Mouse (Mus musculus) retina, embryonic 14.5 days (tissue): ENCODE data around the gene Eml4.
A peak's percentile ranks its signal among the peaks of the same experiment; 100 is the strongest.

Source experiments
- DNase-seq: peaks from one replicate; pipeline ENCODE4 v3.0.0-alpha.2; 2015; ENCODE audit warnings: low spot score

Gene Eml4

DNA sequence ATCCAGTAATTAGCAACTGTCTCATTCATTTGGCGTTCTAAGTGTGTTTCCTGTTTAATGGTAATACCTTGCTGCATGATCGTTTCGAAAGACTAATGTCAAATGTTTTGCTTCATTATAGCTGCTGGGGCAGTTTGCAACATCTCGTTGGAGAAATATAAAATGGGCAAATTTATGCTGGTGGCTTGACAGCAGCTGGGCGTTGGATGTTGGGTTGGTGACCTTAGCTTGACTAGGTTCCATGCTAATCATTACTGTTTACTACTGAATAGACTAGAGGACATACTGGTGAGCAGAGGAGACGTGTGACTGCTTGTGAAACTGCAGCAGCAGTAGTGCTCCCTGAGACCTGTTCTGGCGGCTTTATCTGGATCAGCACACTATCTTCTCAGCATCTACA is 6.5 kb upstream of the Eml4 start:
- DNase-seq: no peak

DNA sequence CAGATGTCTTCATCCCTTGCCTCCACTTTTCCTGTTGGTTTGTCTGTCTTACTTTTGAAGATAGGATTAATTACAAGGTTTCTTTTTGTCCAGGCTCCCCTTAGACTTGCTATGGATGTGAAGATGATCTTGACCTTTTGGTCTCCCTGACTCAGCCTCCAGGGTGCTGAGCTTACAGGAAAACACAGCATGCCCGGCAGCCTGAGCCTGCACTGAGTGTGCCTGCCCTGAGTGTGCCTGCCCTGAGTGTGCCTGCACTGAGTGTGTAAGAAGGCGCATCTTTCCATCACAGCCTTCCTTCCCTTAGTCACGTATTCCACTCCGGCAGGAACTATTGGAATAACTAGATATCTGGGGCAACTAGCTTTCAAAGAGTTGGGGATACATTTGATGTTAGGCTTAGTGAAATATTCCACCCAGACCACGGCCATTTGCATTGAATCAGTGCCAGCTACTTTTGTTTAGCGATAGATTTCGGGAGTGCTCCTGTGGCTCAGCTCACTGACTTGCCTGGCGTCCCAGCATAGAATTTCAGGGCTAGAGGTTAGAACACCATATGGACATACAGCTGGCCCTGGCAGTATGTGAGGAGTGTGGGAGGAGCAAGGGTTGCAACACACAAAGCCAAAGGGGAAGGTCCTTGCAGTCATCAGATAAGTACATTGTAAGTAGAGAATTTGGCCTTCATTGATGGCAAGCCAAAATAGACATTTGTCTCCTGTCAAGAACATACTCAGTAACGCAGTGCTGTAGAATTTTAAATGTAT is 2.5 kb upstream of the Eml4 start:
- DNase-seq: no peak

DNA sequence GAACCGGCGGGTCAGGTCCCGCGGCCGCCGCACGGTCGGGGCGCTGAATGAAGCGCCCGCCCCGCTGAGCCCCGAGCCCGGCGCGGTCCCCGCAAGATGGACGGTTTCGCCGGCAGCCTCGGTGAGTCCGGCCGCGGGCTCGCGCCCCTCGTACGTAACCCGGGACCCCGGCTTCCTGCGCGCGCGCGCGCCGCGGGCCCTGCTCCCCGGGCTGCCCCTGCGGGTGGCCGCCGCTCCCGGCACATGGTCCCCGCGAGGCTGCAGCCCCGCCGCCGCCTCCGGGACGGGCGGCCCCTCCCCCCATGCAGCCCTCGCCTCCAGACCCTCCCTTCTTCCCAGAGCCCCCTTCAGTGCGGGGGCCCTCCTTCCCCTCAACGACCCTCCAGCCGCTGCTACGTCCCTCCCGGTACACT is 394 bp downstream of the Eml4 start:
- no peak for DNase-seq

DNA sequence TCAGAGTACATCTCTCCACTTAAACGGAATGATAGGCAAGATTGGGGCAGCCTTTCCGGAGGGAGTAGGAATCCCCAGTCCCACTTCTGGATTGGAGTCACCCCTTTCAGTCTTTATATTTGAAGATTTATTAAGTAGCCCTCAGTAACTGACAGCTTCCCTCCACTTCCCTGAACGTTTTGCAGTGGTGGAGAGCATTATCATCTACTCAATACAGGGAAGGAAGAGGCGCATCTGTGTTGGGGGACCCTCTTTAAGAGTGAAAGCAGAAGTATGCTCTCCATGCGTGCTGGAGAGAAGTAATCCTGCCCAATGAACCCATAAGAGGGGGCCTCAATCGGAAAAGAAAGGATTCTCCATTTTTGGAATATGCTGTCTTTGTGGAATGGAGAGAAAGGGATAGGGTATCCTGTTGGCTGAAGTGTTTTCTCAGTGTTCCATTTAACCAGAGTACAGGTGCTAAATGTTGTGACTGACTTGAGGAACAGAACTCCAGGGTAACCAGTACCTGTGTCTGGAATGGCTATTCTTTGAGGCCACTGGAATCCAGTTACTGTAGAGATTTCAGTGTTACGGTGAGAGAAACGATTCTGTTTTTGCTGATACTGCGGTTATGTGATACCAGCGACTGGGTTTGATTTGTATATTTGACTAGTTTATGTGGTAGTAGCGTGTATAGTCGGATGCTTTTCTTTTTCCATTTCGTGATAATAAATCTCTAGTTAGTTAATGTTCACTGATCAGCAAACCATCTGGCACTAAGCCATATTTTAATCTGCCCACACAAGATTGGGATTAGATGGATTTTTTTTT is 1.1 kb downstream of the Eml4 start:
- peak; percentile 37 for DNase-seq

DNA sequence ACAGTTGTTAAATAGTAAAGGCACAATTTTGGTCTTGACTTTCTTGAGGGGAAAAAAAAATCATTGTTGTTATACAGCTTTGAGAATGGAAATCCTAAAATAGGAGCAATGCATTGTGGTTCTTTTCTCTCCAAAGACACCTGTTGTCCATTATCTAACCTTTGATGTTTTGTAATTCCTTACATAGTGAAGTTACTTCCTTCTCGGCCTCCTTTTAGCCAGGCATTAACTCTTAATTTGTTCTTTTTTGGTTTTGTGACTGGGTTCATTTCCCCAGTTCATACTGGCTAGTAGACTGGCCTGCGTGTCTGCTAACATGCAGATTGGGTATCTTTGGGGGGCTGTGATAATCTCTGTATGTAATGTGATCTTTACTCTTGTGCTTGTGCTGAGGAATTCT is 1.7 kb downstream of the Eml4 start:
- DNase-seq: no peak

DNA sequence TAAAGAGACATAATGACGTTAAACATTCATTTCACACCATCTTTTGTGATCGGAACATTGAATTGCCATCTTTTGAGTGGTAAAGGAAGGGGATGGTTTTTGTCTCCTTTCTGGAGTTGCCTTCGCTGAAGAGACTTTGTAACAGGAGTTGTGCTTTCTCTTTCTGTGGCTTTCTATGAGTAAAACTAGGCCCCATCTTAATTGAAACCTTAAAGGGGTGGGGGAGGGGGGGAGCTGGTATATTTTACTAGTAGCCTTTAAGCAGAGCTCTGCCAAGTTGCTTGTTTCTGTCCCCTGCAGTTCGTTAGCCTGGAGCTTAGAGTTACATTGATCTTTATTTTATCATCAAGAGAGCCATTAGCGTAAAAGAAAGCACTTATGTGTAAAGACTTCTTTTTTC is 2.3 kb downstream of the Eml4 start:
- DNase-seq: no peak

DNA sequence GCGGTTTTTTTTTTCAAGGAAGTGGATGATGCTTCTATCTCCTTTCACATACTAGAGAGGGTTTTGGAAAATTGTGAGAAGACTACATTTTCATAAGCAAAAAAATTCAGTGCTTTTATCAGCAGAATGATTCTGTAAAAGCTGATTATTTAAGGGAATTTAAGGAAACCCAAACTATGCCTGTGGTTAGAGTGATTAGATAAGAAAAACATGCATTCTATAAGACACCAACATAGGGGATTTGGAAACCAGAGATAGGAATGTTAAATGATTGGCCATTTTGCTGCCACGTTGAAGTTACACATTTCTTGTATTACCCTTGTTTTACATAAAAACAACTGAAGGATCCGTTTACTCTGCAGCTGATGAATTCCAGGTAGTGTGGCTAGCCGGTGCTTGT is 2.7 kb downstream of the Eml4 start:
- no peak for DNase-seq

DNA sequence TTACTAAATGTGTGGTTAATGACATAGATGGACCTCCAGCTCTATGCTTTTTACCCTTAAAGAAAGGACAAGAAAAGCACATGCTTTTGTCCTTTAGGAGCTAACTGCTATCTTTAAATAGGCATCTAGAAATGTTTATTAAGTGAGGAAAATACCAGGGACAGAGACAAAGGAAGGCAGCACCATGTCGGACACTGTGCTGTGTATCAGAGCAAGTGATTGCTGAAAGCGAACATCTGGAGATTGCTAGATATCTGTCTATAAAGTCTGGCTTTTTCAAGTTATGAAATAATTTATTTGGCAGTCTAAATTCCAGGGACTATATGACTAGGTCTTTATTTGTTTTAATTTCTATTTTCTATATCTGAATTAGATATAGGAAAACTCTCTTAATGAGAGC is 4.8 kb downstream of the Eml4 start:
- no peak for DNase-seq

DNA sequence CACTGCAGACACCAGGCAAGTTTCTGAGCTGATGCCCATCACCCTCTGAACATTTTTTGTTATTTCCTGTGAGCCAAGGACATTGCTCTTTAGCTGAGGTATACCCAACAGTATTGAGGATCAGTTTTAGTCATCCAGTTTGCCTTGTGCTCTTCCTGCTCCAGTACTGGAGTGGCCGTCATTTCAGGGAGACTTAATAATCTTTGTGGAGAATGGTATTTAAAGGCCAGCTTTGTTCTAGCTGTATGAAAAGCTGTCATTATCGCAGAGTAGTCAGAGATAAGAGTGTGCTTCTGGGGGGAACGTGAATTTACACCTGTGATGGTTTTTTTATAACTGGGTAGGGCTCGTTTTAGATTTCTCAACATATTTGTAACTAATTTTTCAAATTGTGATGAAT is 9.2 kb downstream of the Eml4 start:
- no peak for DNase-seq

DNA sequence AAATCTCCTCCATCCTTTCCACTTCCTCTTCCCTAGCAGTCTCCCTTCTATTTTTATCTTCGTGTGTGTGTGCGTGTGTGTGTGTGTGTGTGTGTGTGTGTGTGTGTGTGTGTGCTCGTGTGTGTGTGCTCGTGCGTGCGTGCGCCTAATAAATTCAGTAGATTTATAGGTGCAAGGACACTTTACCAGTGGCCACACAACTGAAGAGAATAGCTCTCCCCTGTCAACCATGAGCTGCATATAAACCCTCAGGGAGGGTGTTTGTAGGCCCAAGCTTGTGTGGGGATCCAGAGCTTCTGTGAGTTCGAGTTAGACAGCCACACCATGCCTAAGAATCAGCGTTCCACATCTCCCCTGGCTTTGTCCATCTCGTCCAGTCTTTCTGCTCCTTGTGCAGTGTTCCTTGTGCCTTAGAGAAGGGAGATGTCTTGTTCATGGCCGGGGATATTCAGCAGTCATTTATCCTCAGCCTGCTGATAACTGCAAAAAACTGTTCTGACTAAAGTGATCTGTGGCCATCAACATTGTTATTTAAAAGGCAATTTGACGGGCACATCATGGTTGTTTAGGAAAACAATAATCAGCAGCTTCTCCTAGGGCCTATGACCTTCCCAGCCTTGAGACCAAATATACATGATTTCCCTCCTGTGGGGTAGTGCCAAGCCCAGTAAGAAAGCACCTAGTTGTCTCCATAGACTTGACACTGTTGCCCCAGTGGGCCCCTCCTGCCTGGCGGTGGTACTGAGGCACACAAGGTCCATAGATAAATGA is 10.2 kb downstream of the Eml4 start:
- DNase-seq: no peak

DNA sequence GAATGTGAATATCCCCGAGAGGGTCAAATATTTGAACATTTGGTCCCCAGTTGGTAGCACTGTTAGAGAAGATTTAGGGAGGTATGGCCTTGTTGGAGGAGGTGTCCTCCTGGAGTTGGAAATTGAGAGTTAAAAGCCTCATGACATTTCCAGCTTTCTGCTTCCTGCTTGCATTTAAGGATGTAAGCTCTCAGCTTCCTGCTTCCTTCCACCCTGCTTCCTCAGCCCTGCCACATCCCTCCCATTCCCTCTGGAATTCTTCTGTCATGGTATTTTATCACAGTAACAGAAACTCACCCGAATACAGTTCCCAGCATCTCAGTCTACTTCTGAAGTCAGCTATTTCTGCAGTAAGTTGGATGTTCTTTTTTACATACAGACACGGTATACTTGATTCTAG is 12.3 kb downstream of the Eml4 start:
- no peak for DNase-seq

DNA sequence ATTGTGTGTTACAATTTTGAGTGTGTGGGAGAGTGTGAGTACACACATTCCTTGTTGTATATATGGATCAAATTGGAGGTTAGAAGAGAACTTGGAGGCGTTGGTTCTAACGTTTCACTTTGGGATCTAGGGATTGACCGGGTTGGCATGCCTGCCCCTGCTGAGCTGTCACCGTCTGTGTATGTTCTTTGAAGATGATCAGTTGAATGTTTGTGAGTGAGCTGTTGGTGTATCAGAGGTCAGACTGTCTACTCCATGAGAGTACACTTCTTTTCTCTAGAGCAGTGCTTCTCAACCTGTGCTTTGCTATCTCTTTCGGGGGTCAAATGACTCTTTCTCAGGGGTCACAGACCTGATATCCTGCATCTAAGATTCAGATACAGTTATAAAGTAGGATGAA is 13.6 kb downstream of the Eml4 start:
- DNase-seq: no peak

DNA sequence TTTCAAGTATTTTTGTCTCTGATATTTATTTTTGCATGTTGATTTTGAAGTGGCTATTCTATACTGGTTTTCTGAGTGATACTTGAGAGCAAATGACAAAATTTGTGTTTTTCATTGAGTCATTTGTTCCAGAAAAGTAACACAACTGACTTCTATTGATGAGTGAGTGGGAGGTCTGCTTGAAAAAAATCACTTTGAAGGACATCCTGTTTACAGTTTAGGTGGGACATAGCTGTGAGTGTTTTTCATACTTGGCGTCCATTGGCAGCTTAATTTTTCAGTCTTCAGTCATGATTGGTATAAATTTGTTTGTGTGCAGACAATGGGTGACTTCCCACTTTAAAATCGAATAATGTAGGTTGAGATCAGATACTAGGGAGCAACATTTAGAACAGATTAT is 14.4 kb downstream of the Eml4 start:
- no peak for DNase-seq

DNA sequence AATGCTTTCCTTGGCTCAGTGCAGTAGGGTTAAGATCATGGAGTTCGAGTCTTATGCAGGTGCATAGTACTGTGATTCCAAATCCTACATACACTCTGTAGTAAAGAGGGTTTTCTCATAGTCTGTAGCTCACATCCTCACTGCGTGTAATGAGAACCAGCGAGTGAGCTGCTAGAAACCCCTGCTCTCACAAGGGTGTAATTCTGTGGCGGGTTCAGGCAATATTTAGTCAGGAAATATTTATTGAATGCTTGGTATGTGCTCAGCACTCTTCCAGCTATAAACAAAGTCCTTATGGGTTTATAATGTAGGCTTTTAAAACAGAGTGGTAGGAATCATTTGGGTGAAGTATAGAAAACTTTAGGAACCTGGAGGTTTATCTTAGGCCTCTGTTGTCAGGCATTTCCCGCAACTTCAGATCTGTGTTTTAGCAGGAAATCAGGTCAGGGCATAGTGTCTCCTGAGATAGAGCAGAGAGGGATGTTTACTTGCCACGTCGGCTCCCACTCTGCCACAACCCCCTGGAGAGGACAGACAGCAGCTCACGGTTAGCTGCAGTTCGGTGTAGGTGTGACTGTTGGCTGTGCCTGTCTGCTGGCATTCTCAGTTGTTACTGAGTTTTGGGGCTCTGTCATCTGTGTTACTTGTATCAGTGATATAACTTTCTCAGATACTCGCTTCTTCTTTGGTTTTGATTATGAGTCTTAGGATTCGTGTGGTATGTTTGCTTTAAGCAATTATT is 15.1 kb downstream of the Eml4 start:
- DNase-seq: no peak

DNA sequence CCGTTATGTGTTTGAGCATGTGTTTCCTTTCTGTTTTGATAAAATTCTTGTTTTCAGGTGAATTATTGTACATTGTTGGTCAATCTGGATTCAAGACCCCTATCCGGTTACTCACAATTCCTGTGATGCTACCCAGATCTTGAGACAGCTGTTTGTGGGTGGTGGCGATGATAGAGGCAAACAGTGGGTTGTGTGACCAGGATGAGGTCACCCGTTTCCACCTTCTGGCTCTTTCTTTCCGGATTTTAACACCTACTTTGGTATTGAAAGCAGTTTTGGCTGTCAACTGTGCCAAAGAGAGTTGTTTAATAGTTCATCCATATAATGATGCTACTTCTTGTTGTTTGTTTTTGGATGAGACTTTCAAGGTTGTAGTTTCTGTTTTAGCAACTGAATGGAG is 16.7 kb downstream of the Eml4 start:
- no peak for DNase-seq

DNA sequence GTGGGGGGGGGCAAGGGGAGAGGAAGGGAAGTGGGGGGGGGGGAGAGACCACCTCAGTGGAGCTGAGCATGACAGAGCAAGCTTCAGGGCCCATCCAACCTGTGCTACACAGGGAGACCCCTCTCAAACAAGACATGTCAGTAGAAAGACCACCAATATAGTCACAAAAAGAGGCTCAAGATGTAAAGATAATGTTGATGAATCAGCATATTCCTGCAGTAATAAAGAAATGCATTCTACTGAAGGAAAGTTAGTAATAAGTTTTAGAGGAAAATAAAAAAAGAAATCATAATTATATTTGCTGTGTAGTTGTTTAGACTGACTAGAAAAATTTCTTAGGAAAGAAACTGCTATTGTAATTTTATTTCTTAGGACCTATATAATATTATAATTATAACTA is 23.4 kb downstream of the Eml4 start:
- no peak for DNase-seq

DNA sequence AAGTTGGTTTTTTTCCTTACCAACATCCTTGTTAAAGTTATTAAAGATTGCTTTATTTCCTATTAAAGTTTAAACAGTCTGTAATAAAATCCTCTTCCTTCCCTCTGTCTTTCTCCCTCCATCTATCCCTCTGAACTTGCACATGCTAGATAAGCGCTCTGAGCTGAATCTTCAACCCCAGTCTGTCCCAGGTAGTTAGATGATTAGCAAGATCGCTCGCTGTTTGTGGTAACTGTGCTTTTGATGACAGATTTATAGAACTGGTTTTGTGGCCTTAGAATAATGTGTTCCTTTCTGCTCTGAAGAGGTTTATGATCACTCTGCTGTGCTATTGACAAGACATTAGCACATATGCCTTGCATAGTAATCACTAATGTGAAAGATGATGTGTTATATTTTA is 25.1 kb downstream of the Eml4 start:
- no peak for DNase-seq

DNA sequence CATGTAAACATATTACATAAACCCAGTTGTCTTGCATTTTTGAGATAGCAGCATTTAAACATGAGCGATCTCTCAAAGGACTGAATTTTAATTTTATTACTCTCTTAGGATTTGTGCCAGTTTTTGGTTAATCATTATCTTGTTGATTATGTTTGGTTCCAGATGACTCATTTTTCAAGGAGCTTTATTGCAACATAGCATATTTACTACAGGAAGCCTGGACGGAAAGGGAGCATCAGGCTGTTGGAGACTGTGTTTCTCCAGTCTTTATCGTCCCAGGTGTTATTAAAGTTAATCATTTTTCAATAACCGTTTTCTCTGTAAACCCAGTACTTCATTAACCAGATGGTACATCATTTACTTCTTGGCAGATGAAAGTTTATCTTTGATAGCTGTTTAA is 26.1 kb downstream of the Eml4 start:
- DNase-seq: no peak

DNA sequence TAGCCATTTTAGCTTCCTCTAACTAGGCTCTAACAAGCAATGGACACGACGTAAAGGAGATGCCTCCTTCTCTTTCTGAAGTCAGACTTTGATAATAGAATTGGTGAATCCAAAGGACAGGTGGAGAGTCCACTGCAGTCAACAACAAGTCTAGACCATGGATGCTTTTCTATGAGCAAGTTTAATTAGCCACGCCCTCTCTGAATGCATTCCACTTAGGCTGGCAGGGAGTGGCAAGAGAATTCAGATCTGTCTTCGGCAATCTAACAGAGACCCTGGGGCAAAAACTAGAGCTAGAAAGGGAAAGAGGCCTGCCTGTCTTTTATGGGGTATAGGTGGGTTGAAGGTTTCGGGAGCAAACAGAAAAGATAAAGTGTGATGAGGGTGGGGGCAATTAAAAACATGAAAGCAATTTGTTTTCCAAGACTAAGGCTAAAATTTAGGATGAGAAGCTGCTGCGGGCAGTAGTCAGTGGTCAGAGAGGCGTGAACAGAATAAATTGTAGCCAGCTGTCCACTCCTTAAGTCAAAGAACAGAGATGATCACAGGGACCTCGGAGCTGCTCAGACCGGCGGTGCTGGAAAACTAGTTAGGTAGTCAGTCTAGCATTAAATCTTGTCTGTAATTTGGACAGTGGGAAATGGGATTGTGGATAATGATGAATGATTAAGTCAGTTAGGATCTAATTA is 27.2 kb downstream of the Eml4 start:
- DNase-seq: peak; percentile 26

DNA sequence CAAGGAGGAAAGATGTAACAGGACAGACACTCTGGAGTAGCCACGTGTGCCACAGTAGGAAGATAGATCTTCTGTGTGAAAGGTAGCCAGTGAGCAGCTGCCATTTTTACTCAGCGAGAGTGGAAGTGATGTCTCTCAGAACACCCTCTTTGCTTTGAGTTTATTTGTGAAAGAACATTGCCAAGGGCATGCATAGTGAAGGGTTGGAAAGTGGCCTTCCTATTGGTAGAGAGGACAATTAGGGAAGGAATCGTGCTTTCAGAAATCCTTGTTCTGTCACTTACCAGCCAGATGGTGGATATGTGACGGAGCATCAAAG is 27.7 kb downstream of the Eml4 start:
- DNase-seq: peak; percentile 41

DNA sequence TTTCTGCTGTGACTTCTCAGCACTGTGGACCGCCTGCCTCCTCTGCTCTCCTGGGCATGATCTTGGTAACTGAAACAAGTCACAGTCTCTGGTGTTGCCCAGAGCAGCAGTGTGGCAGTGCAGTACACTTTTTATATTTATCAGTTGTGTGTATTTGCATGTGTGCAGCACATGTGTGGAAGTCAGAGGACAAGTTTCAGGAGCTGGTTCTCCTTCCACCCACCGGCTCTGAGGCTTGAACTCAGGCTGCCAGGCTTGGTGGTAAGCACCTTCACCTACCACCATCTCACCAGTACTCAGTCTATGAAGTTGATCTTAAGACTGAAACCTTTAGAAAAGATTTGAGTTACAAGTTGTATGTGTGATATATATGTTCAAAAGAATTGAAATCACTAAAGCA is 28.6 kb downstream of the Eml4 start:
- no peak for DNase-seq

DNA sequence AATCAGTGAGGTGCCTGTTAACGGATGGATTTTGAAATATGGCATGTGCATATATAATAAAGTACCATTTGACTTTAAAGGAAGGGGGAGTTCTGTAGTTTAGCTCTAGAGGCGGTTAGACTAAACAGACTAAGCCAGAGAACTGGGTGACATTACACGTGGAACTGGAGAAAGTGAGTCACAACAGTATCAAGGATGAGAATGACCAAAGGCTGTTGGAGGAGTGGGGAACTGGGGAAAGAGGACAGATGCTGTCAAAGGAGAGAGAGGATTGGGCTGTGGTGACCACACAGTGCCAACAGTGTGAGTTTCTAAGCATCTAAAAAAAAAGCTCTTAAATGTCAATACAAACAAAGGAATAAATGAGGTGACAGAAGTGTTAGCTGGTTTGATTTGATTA is 29.1 kb downstream of the Eml4 start:
- no peak for DNase-seq
